Mouse (Mus musculus): ENCODE measurements at regions not wholly inside any gene's neighbourhood (a gene's known extent, or its start where the extent isn't known, plus 50 kb on each side); places are given as distances from the start of the nearest gene placed in this dataset.

DNA sequence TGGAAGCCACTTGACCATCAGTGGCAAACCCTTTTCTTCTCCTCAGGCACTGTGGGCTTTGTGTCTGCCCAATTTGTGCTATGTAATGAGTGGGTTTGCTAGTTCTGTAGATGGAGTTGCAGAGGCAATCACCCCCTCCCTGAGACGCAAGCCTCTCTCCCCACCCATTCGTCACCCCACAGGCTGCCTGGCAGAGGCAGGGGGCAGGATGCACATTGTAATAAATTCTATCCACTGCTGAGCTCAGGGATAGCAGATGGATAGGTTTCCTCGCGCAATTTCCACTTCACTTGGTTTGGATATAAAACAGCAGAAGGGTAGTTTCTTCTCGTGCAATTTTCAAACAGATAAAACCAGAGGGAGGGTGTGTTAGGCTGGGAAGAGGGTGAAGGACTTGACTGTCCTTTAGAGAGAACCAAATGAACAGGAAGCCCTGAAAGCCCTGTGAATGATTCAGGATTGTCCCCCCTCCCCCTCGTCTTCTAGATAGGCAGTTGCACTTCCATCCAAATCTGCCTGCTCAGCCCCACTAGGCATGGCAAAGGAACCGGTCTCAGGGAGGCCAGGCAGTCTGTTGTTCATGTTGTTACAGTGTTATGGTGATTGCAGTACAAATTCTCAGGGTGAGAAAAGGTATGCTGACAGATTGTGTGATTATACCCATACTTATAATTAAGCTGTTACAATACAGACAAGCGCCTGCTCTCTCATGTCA lies 286.0 kb upstream of the Tle4 start:
- DNase-seq: no peak

DNA sequence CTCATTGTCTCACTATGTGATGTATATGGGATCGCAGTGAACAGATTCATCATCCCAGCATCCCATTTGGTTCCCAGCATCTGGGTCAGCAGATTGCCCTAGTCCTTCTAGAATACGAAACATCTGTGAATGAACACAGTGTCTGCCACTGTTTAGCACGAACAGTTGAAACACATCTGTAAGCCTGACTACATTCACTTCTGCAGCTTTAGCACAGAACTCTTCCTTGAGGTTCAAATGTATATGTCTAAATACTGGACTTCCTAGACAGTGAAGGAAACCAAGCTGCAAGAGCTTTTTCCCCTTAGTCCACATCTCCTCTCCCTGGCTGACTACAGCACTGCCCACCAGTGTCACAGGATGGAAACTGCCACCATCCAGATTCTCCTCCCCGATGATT lies 283.0 kb upstream of the Tle4 start:
- DNase-seq: no peak

DNA sequence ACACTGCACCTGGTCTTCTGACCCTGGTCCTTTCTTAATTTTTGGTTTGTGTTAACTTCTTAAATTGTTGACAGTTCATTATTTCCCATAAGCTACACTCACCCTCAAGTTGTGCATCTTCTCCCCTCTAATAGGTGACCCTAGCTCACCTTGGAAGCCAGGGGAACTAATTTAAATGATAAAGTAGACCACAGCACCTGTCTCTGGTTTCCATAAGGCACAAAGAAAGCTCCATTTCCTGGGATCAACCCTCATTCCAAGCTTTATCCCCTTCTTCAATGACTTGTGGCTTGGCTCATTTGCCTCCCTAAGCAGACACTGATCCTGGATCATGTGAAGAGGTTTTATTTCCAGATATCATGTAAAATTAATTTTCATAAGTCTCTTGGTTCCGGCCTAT lies 276.1 kb upstream of the Tle4 start:
- no peak for DNase-seq

DNA sequence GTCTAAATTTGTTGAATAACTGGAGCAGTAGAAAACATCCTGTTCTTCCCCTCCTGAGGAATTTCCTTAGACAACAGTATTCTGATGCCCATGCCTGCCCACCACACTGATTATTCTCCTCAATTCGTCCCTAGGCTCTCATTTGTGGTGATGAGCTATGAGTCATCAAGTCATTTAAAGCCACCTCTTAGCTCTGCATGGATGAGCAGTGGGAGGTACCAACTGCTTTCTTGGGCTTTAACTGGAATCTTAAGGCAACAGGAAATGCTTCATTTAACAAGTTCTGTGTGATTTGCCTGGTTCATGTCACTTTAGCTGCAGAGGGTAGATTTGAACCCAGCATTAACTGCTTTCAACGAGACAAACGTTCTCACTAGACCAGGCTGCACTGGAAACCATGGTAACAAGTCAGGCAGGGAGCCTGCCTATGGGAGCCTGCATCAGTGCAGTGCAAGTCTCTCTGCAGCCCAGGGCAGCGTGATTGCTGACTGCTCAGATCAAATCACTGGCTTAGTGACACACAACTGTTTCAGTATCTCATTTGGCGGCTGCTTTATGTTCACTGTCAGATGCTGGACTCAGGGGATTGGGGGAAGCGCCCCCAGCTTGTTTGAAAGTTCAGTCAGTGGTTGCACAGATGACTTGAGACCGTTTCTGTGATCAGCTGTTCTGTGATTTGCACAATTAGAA lies 273.5 kb upstream of the Tle4 start:
- no peak for DNase-seq

DNA sequence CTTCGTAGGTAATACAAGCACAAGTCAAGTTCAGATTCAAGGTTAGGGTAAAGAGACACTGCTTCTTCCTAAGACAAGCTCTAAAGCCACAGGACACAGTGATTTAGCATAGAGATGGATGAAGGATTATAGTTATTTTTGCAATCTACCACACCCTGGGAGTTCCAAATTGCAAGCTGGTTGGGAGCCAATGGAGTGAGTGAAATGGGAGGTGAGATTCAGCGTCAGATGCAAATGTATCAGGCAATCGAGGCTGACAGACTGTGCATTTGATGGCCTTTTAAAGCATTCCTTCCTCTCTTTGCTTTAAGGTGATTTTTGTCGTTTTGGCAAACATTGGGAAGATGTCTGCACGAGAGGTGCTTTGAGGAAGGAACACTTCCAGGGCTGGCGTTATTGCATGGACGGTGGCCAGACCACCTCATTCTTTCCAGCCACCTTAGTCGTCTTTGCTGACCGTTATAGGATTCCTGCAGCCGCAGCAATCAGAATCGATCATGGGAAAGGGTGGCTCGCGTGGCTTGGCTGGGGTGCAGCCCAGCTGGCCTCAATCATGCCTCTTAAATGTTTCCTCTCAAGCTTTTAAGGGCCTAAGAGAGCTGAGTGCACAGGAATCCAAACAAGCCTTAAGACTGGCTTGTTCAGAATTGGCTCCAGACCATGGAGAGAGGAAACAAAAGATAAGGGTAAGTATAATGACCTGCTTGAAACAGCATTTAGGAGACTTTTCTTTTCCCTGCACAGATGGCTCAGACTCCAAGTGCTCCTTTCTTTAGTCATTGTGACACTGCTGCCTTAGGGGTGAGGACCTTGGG lies 265.0 kb upstream of the Tle4 start:
- no peak for DNase-seq

DNA sequence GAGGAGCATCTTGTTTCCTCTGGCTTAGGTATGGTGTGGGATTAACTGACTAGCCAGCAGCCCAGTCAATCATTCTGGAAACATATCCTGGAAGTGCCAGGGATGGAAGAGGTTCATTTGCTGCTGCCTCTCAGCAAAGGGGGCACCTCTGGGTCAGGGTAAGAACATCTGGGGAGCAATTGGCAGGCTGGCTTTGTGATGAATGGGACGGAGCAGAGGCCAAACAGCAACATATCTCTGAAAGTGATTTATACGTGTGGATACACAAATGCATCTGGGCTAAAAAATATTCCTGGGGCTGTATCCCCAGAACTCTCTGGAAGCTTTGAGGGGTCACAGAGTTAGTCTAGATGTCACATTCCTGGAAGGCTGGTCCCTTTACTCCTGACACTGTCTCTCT lies 257.2 kb upstream of the Tle4 start:
- no peak for DNase-seq

DNA sequence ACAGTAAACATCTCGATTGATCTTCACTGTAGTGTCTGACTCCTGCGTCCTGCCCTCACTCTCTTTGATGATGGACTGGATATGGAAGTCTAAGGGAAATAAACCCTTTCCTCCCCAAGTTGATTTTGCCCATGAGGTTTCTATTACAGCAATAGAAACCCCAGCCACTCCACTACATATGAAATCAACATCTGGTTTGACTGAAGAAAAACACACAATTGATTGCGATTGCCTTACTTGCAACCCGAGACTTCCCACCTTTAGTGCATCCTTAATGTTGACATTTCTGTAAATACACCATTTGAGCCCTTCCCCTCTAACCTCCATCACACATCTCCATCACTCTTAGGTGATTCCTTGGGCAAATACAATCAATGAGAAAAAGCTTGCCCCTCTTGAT lies 255.6 kb upstream of the Tle4 start:
- DNase-seq: no peak

DNA sequence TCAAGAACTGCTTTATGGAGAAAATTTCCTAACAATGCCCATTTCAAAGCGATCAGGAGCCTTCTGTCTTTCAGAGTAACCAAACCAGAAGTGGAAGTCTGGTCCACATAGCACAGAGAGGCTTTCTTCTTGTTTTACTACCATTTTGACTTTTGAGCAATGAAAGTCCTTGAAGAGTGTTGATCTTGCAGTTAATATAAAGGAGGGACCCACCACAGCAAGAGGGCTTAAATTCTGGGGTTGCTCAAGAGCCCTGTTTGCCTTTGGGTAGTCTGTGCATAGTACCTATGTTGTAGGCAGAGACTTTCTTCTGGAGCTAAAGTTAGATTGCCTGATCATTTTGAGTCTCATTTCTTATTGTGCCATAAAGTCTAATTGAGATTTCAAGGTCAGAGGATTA lies 251.7 kb upstream of the Tle4 start:
- no peak for DNase-seq

DNA sequence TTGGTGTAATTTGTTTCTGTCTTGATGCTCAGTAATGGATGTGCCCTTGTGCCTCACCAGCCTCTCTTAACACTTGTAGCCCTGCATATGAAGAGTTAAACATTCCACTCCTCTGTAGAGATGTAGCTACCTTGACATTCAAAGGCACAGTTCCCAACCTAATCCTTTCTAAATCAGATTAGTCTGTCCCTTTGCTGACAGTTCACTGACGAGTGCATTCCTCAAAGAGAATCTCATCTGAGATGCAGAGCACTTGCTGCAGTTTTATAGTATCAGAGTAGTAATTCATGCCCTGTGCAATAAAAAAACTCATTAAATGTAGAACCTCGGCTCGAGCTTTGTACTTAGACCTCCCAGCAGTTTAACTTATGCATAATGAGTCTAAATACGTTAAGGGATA lies 249.3 kb upstream of the Tle4 start:
- DNase-seq: no peak

DNA sequence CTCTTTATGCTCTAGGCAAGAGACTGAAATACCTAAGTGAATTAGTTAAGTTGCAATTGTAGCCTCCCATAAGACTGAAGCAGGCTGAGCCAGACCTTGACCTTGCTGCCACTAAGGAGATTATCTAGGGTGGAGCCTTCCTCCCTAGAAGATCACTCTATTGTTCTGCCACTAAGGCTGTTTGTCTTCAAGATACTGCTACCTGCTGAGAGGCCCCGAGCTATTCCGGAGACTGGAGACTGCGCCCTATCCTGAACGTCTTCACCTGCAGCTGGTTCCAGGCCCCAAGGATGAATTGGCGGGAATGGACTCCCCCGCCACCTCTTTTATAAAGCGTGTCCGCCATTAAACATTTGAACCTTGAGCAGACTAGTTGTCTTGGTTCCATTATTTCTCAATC lies 237.8 kb upstream of the Tle4 start:
- DNase-seq: no peak

DNA sequence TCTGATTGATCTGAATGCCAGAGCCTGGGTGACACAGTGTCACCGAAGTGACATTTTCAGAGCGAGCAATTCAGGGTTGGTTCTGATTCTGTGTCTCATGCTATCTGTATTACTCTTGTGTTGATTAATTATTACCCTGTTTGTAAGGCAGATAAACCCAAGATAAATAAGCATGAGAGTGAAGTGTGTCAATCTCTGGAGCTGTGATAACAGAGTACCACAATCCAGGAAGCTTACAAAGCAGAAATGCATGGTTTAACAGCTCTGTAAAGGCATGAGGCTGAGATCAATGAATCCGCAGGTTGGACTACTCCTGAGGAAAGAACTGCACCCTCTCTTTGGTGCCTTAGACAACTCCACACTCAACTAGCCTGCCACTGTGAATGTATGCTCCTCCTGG lies 218.5 kb upstream of the Tle4 start:
- no peak for DNase-seq

DNA sequence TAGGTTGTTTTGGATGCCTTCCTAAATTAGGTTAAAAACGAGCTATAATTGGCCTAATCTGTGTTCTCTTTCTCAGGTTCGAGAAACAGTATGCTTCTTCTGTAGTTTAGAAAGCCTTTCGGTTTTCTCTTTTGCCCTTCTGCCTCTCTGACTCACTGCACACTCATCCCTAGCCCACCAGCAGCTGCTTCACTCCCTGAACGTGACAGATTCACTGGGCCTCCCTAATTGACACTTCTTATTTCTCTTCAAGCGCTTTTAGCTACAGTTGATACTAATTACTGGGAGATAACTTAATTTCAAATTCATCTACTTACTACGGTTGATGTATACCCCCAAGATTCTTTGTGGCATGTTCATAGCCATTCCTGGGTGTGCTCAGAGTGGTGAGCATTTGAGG lies 208.9 kb upstream of the Tle4 start:
- DNase-seq: no peak

DNA sequence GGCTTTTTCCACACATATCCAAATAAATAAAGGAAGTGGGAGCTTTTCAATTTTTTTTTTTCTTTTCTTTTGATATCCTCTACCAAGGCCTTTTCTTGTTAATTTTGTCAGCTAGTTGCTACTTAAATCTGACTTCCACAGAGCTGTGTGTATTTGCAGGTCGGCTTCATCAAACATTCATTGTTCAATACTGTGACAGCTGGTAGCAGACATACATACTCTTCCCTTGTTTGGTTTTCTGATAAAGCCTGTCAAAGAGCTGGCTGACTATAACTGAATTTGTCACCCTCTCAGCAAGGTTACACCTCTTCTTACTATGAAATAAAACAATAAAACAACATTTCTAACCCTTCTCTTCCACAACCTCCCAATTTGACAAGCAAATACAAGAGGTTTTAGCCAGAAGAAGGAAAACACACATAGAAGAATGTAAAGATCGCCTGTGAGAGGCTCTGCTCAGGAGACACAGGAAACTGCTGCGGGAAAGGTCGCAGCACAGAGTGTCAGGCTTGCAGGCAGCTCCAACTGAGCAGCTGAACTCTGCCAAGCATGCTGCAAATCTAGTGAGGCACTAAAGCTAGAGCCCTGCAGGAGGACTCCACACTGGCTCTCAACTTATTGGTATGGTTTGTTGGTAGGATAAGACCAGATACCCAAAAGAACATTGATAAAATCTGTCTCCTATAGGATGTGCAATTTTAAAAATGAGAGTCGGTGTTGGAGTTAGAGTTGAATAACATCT lies 205.2 kb upstream of the Tle4 start:
- DNase-seq: no peak

DNA sequence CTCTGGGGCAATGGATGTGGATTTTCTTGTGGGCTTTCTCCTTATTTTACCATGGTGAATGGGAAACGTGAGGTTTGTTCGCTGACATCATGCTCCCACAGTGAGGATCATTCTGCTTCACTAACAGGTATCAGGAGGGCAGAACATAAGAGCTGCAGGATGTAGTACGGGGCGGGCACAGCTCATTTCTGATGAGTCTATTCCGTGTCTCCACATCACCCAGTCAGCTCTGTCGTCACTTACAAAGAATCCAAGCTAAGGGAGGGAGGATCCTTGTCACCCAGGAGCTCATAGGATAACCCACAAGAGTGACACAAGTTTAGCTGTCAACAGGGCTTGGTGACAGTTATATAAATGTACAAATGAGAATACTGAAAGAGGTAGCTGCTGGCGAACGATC lies 203.8 kb upstream of the Tle4 start:
- no peak for DNase-seq

DNA sequence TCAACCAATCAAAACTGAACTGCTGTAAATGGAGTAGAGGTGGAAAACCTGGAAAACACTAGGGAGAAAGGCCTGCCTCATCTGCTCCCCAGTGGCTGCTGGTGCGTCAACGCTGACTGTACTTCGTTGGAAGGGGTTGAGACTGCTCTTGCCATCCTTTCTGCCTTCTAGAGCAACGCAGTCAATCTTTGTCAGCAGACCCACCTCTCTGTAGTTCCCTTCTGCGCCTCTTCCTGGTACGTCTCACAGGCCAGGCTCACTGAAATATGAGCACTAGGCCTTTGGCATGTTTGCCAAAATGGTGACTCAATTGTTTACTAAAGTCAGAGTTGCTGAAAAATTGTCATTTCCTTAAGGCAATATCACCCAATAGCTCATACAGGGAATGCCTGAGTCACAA lies 201.2 kb upstream of the Tle4 start:
- DNase-seq: no peak

DNA sequence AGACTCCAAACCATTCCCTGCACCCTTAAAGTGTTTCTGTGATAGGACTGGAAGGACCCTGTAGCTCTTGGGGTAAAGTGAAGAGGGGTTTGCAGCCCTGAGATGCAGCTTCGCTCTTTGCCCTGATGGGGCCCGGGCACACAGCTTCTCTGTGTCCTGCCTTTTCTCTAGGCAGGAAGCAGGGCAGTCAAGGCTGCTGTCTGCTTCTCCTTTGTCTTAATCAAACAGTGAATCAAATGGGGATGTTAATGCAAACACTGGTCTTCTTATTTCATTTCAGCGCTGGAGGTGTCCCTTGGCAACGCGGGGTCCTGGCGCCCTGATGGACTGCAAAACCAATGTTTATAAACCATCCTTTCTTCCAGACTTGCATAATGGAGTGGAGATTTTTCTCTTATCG lies 200.6 kb upstream of the Tle4 start:
- DNase-seq: no peak

DNA sequence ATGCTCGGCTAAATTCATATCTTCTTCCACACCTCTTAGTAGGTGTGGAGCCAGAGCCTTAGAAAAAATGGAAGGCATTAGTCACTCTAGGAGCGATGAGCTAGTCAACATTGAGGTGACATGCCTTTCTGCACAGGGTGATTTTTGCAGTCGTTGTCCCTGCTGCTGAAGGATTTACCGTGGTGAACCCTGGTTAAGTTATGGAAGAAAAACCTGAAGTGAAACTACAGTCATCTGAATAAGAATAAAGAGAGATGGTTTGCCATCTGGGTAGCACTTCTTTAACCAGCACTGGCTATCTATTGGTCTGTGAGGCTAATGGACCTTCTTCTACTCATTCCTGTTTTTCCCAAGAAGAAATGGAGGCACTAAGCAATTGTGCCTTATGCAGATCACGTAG lies 198.1 kb upstream of the Tle4 start:
- no peak for DNase-seq

DNA sequence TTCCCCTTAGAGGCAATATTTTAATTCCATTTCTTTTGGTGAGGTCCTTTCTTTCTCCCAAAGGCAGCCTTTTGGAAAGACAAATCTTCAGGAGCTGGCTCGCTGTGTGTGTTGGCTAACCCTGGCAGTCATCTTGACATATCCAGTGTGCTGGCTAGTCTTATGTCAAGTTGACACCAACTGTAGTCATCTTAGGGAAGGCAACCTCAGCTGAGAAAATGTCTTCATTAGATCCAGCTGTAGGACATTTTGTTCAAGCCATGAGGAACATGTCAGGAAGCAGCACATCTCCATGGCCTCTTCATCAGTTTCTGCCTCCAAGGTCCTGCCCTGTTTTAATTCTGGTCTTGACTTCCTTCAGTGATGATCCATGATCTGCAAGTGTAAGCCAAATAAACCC lies 192.1 kb upstream of the Tle4 start:
- DNase-seq: no peak

DNA sequence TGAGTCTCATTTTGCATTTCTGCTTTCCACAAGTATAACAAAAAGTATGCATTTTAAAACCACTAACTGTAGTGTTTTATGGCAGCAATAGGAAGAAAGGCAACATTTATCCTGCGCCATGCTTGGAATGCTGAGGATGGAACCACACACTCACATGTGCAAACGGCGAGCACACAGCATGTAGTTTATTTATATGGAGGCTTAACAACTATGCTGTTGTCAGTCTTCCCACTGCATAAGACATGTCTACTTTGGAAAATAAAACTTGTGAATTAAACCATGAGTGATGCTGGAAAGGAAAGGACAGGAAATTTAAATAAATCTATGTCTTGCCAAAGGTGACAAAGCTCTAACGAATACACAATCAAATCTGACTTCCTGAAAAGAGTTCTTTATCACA lies 190.8 kb upstream of the Tle4 start:
- DNase-seq: no peak

DNA sequence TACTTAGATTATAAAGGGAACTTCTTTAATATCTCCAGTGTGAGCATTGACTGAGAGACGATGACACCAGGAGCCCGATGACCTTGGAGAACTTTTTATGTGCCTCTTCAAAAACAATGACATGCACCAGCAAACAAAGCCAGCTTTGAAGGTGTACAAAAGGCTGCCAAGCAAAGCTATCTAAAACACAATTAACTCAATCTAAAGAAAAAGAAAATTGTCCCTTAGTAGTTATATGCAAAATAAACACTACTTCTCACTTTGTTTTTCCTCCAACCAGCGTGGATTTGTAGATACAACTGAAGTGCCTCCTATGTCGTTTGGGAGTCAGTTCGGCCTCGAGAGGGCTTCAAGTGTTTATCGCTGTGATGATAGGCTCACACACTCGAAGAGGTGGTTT lies 189.0 kb upstream of the Tle4 start:
- no peak for DNase-seq

DNA sequence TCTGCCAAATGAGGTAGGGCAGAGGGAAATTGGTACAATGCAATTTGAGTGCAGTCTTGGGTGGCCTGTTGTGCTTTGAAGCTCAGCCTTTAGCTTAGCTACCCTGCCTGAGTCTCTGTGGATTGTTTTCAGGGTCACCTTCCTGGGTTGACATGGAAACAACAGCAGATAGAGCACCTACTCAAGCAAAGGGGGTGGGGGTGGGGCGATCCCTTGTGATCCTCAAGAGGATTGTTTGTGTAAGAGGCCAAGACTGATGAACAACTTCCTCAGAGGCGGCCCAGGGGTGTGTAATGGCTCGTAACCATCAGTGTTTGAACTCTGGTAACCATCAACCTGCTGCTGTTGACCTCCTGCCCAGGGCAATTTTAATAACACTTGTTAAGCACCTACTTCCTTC lies 187.8 kb upstream of the Tle4 start:
- no peak for DNase-seq

DNA sequence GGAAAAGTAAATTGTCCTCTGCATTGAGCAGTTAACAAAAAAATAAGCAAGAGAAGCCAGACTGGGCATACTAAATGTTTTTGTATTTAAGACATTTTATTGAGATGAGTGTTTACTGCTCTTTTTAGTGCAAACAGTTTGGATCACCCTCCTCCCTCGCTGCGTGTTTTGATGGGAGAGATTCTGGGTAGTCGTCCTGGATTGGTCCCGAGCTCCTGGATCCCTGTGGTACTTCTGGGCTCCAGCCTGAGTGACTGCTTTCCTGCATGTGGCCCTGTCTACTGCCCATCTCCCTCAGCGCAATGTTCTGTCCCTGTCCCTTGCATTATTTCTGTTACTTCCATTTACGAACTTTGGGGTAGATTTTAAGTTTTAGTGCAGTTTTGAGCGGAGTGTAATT lies 179.9 kb upstream of the Tle4 start:
- DNase-seq: no peak

DNA sequence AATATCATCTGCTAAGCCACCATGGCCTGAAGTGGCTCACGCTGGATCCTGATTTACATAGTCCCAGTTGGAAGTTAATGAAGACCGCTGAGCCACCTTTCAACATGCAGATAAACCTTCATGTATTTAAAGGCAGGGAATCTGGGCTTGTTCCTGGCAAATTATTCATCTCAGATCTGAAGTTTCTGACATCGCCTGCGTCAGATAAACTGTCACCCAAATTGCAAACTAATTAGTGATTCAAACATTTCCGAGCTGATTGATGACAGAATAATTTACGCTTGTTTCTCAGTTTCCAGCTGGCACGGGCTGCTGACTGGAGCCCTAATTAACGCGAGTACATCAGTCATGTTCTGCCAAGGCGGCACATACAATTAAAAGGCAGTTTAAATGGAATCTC lies 179.3 kb upstream of the Tle4 start:
- no peak for DNase-seq

DNA sequence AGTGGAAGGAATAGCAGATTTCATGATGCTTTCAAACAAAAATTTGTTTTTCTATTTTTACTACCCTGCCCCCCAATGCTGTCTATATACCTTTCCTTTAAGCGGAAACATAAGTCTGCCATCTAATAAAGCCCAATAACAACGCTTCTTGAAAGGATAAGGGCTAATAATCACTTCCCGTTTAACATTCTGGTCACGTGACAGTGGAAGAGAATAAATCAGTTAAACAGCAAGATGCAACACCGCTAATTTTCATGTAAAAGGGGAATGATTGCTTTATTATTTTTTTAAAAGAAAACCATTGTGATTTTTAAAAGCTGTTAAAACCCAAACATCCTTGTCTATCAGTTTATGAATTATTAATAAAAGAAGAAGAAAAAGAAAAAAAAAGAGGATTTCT lies 178.9 kb upstream of the Tle4 start:
- DNase-seq: no peak

Measured in cerebellum, adult 18-20 months (tissue).